Mouse (Mus musculus): ENCODE results near the gene Diablo. TPM values are rescaled to one million over a fixed set of nuclear protein-coding genes. Genes with fewer than 3 reads are reported as not detected.
A peak's percentile ranks its signal among the peaks of the same experiment; 100 is the strongest.

Diablo gene
- total RNA-seq, 2 experiments from 2014 or later, result 29.9 to 32.4 TPM

GRCm38 (mm10) chr5:123508921-123509320 lies 15.1 kb downstream of the Diablo start:
- intact Hi-C loops (cut with DNase I), result no loop called here
- DNase-seq (ENCODE audit: low spot score in 2 of 2), result no peak

- DNase-seq (ENCODE audit: low spot score in 2 of 2), result peak; percentile 69 to 79
- intact Hi-C loops (cut with DNase I), result no loop called here
These were observed 15.8 kb downstream of the Diablo start for GRCm38 (mm10) chr5:123507936-123508723.

- no peak for DNase-seq (ENCODE audit: low spot score in 2 of 2)
- intact Hi-C loops (cut with DNase I), result loop anchor here (5.0 kb wide), 1 partner anchor 125 kb away; no protein-coding TSS in a partner anchor
These were observed 22.0 kb downstream of the Diablo start for GRCm38 (mm10) chr5:123501973-123502372.

- DNase-seq (ENCODE audit: low spot score in 2 of 2), result peak; percentile 38 to 74
- intact Hi-C loops (cut with DNase I), result loop anchor here (2.0 to 5.0 kb wide), 3 partner anchors 55 to 247 kb away; partner anchors contain the start of gene Wdr66
These were observed 24.3 kb downstream of the Diablo start for GRCm38 (mm10) chr5:123499717-123500116.

GRCm38 (mm10) chr5:123489935-123490334 lies 34.0 kb downstream of the Diablo start:
- intact Hi-C loops (cut with DNase I), result no loop called here

GRCm38 (mm10) chr5:123489112-123489785 lies 34.7 kb downstream of the Diablo start, which contains the start of the genes Lrrc43 and Il31:
Lrrc43 (plus strand) TSS chr5:123489305.
Il31 (minus strand) TSS chr5:123489489.
- intact Hi-C loops (cut with DNase I), result no loop called here

More at GRCm38 (mm10) chr5:123489935-123490334, 34.0 kb downstream of the Diablo start:
- no peak for DNase-seq (ENCODE audit: low spot score in 2 of 2)

GRCm38 (mm10) chr5:123487659-123488395 lies 36.1 kb downstream of the Diablo start:
- intact Hi-C loops (cut with DNase I), result no loop called here

More at GRCm38 (mm10) chr5:123489112-123489785, 34.7 kb downstream of the Diablo start, which contains the start of the genes Lrrc43 and Il31:
- no peak for DNase-seq (ENCODE audit: low spot score in 2 of 2)

GRCm38 (mm10) chr5:123473817-123474216 lies 50.2 kb downstream of the Diablo start:
- intact Hi-C loops (cut with DNase I), result no loop called here

More at GRCm38 (mm10) chr5:123487659-123488395, 36.1 kb downstream of the Diablo start:
- DNase-seq (ENCODE audit: low spot score in 2 of 2), result no peak

GRCm38 (mm10) chr5:123470784-123471400 lies 53.1 kb downstream of the Diablo start:
- DNase-seq (ENCODE audit: low spot score in 2 of 2), result no peak
- intact Hi-C loops (cut with DNase I), result no loop called here

More at GRCm38 (mm10) chr5:123473817-123474216, 50.2 kb downstream of the Diablo start:
- DNase-seq (ENCODE audit: low spot score in 2 of 2), result no peak

GRCm38 (mm10) chr5:123464638-123465037 lies 59.3 kb downstream of the Diablo start:
- intact Hi-C loops (cut with DNase I), result no loop called here
- DNase-seq (ENCODE audit: low spot score in 2 of 2), result no peak

- intact Hi-C loops (cut with DNase I), result no loop called here
- DNase-seq (ENCODE audit: low spot score in 2 of 2), result no peak
These were observed 62.6 kb downstream of the Diablo start for GRCm38 (mm10) chr5:123461420-123461819.

Small RNAs within 50 kb of the gene (microRNA-seq; reads per million reads assigned to microRNA genes)
- 1.3 to 1.5 reads per million in 2 experiments for gene Mir7647

Other genes starting within 250 kb of the Diablo start
- gene Bcl7a, start 180.3 kb downstream of the Diablo start, total RNA-seq (2021), result 10 to 100 TPM; 67.8 to 70.0 TPM
- 10 to 100 TPM; 16.3 to 18.0 TPM for gene Mlxip, start 129.4 kb downstream of the Diablo start, total RNA-seq (2021)
- under 1 TPM; 0.34 to 0.57 TPM for gene Lrrc43, start 34.9 kb downstream of the Diablo start, total RNA-seq (2021)
- gene Il31, start 34.7 kb downstream of the Diablo start, total RNA-seq (2021), result not detected
- 1 to 10 TPM; 1.1 TPM for gene B3gnt4, start 13.7 kb downstream of the Diablo start, total RNA-seq (2021)
- 1 to 10 TPM; 2.5 to 5.7 TPM for gene Gm49027, start 1.3 kb upstream of the Diablo start, total RNA-seq (2021)
- gene Vps33a, start 48.9 kb upstream of the Diablo start, total RNA-seq (2021), result 10 to 100 TPM; 90.6 to 93.1 TPM
- gene Clip1, start 160.4 kb upstream of the Diablo start, total RNA-seq (2021), result 100 to 1,000 TPM; 126 to 133 TPM
- 10 to 100 TPM; 37.4 to 50.3 TPM for gene Zcchc8, start 196.9 kb upstream of the Diablo start, total RNA-seq (2021)
- 10 to 100 TPM; 78.6 to 87.1 TPM for gene Rsrc2, start 225.2 kb upstream of the Diablo start, total RNA-seq (2021)
- 1 to 10 TPM in 1 of 2 experiments, under 1 TPM in 1; 0.83 to 1.3 TPM for gene Kntc1, start 225.5 kb upstream of the Diablo start, total RNA-seq (2021)